Mouse (Mus musculus): ENCODE data around the gene Golga3. TPM values are rescaled to one million over a fixed set of nuclear protein-coding genes. Genes with fewer than 3 reads are reported as not detected.

Gene Golga3
- polyA plus RNA-seq (2015; fragmentation: Nextera tagmentation; extraction: Ambion mirVana) = 13.4 and 18.6 TPM in 2 replicates

DNA sequence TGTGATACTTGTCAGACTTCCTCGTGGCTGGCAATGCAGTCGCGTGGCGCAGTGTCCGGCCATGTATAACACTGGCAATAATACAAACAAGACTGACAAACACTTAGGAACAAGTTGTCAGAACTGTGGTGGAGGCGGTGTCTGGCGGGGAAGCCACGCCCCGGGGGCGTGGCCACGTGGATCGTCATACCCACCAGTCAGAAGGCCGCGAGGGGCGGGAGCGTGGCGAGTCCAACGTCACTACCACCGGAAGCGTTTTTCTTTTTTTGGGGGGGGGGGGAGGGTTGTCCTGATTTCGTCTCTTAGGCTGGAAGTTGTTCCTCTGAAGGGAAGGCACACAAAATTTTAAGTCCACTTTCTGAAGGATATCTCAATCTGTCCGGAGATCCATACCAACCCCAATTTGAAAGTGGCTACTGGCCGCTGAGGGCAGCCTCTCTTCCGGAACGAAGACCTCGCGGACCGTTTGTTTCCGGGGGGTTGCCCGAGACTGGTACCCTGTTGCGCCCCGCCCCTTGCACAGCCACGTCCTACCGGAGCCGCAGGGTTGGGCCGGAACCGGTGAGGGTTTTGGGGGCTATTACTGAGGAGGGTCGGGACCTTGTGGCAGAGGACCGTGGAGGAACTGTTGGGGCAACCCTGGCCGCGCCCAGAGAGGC is at the start of gene Golga3:
Golga3 (plus strand) TSS at position 340 of the 659 bp plus-strand sequence.
- H3K27me3 ChIP-seq = no peaks in the 10 kb centered on the region
- H3K4me2 ChIP-seq = peak within 1 kb of the TSS; percentile 81
- WGBS = under 1% methylated on average over 41 of the region's 41 CpGs
- H3K9me3 ChIP-seq (replicated peaks) = no peaks in the 10 kb centered on the region
- peak within 1 kb of the TSS; percentile 90 for H3K9ac ChIP-seq
- peaks cover 20% of the 10 kb centered on the region for H3K4me1 ChIP-seq (replicated peaks)
- ATAC-seq (replicated peaks; ENCODE audit: insufficient number of reproducible peaks, insufficient read depth, low FRiP score, low read depth) = peak; percentile 95
- peak within 1 kb of the TSS; percentile 82 for H3K27ac ChIP-seq
- H3K36me3 ChIP-seq = peaks cover 6% of the 10 kb centered on the region; the same call in 1 of the 2 replicates
- peak within 1 kb of the TSS; percentile 99 for H3K4me3 ChIP-seq

DNA sequence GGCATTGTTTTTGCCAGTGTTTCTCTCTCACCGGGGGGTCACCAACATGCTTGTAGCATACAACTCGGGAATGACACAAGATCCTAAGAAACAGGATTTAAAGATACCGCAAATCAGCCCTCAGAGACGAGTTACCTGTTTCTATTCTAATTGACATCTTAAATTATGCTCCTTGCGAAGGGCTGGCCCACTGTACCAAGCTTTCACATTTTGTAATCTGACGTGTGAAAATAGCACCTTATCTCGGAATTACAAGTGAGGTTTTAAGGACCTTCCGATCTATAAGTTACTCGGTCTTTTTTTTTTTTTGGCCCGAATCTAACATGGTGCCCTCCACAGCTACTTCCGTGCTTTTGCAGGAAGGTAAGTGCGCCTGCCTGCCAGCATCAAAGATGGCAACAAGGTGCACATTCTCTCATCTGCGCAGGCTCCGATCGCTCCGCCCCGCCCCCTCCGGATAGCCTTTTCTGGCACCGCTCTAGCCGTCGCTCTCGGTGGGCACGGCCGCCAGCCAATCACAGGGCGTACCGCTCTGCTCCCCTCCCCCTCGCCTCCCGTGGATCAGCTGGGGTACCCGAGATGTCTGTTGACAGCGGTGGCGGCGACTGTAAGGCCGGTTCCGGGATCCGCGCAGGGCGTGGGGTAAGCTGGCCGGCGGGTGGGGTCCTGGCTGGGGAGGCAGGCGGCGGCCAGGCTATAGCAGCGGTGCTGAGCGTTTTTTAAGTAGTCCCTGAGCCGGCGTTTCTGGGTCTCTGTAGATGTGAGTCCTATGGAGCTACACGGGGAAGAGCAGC is 41.0 kb upstream of the Golga3 start, which contains the start of gene Chfr:
Chfr (plus strand) TSS at position 550 of the 794 bp plus-strand sequence.
- ATAC-seq (replicated peaks; ENCODE audit: insufficient number of reproducible peaks, insufficient read depth, low FRiP score, low read depth) = peak; percentile 100
- Histone ChIP-seq H3K27ac (peak within 1 kb of the TSS; percentile 73), H3K36me3 (peaks cover 8% of the 10 kb centered on the region; the same call in 1 of the 2 replicates), H3K4me2 (peak within 1 kb of the TSS; percentile 82), H3K4me1 (replicated peaks) (peaks cover 6% of the 10 kb centered on the region; the same call in 1 of the 2 replicates), H3K27me3 (no peaks in the 10 kb centered on the region), H3K4me3 (peak within 1 kb of the TSS; percentile 94), H3K9me3 (replicated peaks) (0 out of 2 replicates have a peak, but pooled peaks cover 7% of the 10 kb centered on the region), H3K9ac (peak within 1 kb of the TSS; percentile 70)
- WGBS = 4% methylated on average over 46 of the region's 46 CpGs

DNA sequence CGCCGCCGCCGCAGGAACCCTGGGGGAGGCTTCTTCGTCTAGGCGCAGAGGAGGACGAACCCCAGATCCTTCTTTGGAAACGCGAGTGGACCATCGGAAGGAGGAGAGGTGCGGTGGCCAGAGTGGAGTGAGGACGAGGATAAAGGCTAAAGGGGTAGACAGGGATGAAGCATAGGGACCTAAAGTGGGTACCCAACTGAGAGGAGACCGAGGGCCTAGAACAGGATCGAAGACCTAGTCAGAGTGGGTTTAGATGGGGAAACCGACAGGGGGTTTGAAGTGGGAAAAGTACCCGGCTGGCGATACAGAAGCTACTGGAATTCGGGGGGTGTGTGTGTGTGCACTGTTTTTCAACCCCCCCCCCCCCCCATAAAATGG is 40.4 kb upstream of the Golga3 start:
- Histone ChIP-seq H3K9me3 (replicated peaks) (0 out of 2 replicates have a peak, but pooled peaks cover 7% of the 10 kb centered on the region), H3K4me1 (replicated peaks) (peaks cover 6% of the 10 kb centered on the region; the same call in 1 of the 2 replicates), H3K27me3 (no peaks in the 10 kb centered on the region), H3K27ac (peak overlapping the region; percentile 73), H3K4me3 (peak overlapping the region; percentile 94), H3K4me2 (peak overlapping the region; percentile 82), H3K36me3 (peaks cover 12% of the 10 kb centered on the region), H3K9ac (peak overlapping the region; percentile 70)
- WGBS = 5% methylated on average over 18 of the region's 18 CpGs
- ATAC-seq (replicated peaks; ENCODE audit: insufficient number of reproducible peaks, insufficient read depth, low FRiP score, low read depth) = 0 out of 2 replicates have a peak, but pooled peaks have one; percentile 4

DNA sequence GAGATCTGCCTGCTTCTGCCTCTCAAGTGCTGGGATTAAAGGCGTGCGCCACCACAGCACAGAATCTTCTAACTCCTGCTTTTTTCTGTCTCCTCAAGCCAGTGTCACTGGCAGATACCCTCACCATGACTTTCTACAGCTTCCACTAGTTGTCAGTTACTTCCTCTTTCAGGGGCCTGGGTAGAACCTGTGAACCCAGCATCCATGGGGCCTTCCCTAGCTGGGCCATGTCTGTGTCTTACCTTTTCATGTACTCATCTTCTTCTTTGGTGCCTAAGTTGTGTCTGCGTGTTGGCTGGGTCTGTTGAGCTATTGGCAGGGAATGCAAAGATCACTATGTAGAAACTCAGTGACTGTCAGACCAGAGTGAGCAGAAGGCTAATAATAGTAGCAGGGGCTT is 38.7 kb upstream of the Golga3 start:
- Histone ChIP-seq H3K4me1 (replicated peaks) (peaks cover 6% of the 10 kb centered on the region; the same call in 1 of the 2 replicates), H3K27ac (no peak overlapping the region), H3K9ac (no peak overlapping the region), H3K4me2 (no peak overlapping the region), H3K27me3 (no peaks in the 10 kb centered on the region), H3K9me3 (replicated peaks) (0 out of 2 replicates have a peak, but pooled peaks cover 7% of the 10 kb centered on the region), H3K4me3 (no peak overlapping the region), H3K36me3 (peaks cover 17% of the 10 kb centered on the region)
- ATAC-seq (replicated peaks; ENCODE audit: insufficient number of reproducible peaks, insufficient read depth, low FRiP score, low read depth) = no peak
- WGBS = 86% methylated on average over 3 of the region's 3 CpGs

DNA sequence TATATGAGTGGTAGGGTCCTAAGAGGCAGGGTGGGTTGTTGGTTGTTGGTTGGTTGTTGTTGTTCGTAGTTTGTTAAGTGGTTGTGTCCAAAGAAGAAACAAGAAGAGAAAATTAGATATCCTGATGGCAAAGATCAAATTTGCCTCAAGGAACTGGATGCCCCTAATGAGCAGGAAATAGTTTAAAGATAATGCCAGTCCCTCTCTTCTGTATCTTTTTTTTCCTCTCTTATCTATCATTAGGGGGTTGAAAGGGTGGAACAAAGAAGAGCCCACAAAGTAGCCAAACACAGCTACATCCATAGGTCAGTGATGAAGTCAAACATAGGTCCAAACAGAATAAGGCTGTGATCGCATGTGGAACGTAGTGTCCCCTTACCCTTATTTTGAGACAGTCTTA is 37.2 kb upstream of the Golga3 start:
- Histone ChIP-seq H3K9ac (no peak overlapping the region), H3K9me3 (replicated peaks) (no peaks in the 10 kb centered on the region), H3K27me3 (no peaks in the 10 kb centered on the region), H3K4me1 (replicated peaks) (peaks cover 6% of the 10 kb centered on the region; the same call in 1 of the 2 replicates), H3K36me3 (peaks cover 29% of the 10 kb centered on the region), H3K4me2 (no peak overlapping the region), H3K4me3 (no peak overlapping the region), H3K27ac (no peak overlapping the region)
- WGBS = 95% methylated on average over 3 of the region's 3 CpGs
- ATAC-seq (replicated peaks; ENCODE audit: insufficient number of reproducible peaks, insufficient read depth, low FRiP score, low read depth) = no peak

DNA sequence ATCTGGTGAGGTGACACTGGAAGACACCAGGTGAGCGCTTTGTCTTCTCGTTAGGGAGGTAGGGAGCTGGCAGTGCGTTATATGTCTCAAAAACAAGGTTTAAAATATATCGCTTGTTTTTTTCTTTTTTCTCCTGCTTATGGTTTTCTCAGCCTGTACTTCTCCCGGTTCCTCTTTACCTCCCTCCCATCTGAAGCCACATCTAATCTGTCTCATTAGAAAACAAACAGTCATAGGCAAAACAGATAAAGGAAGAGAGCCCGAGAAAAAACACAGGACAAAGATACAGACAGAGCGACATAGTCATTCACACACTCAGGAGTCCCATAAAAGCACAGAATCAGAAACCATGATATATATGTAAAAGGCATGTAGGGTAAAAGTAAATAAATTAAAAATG is 36.1 kb upstream of the Golga3 start:
- Histone ChIP-seq H3K4me3 (no peak overlapping the region), H3K27ac (no peak overlapping the region), H3K4me2 (no peak overlapping the region), H3K9ac (no peak overlapping the region), H3K9me3 (replicated peaks) (no peaks in the 10 kb centered on the region), H3K36me3 (peaks cover 39% of the 10 kb centered on the region), H3K4me1 (replicated peaks) (peaks cover 6% of the 10 kb centered on the region; the same call in 1 of the 2 replicates), H3K27me3 (no peaks in the 10 kb centered on the region)
- ATAC-seq (replicated peaks; ENCODE audit: insufficient number of reproducible peaks, insufficient read depth, low FRiP score, low read depth) = no peak
- 86% methylated on average over 7 of the region's 7 CpGs for WGBS

DNA sequence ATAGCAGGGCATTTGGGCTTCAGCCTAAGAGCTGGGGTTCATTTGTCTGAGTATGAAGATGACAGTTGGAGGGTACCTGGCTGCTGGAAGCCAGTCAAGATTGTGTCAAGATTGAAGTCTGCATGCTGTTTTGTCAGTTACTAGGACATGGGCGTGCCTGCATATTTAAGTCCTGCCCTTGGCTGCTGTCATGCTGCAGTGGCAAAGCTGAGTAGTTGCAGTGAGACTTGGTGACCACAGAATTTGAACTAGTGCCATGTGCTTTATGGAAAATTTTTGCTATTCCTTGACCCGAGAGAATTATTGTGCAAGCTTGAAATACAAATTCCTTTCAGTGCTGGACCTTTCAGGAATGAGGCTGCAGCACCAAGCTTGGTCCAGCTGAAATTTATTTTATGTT is 34.2 kb upstream of the Golga3 start:
- Histone ChIP-seq H3K9ac (no peak overlapping the region), H3K36me3 (peaks cover 54% of the 10 kb centered on the region), H3K4me2 (no peak overlapping the region), H3K27ac (no peak overlapping the region), H3K9me3 (replicated peaks) (no peaks in the 10 kb centered on the region), H3K4me3 (no peak overlapping the region), H3K27me3 (no peaks in the 10 kb centered on the region), H3K4me1 (replicated peaks) (peaks cover 3% of the 10 kb centered on the region; the same call in 1 of the 2 replicates)
- ATAC-seq (replicated peaks; ENCODE audit: insufficient number of reproducible peaks, insufficient read depth, low FRiP score, low read depth) = no peak
- 80% methylated on average over 2 of the region's 2 CpGs for WGBS

DNA sequence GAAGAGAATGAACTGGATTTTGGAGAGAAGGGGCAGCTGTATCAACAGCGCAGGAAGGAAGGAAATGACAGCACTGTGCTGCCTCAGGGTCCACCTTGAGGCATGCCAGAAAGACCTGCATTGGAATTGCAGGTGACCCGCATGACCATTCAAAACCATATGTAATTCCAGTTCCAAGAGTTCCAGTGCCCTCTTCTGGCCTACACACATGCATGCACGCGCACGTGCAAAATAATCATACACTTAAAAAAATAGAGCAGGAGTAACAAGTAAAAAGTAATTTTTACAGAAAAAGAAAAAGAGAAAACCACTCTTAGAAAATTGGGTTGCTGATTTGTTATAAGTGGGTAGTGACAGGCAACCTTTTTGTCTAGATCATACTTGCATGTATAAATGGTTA is 33.5 kb upstream of the Golga3 start:
- no peak overlapping the region for H3K27ac ChIP-seq
- no peaks in the 10 kb centered on the region for H3K27me3 ChIP-seq
- no peak overlapping the region for H3K4me3 ChIP-seq
- H3K4me1 ChIP-seq (replicated peaks) = no peaks in the 10 kb centered on the region; the same call in 1 of the 2 replicates
- ATAC-seq (replicated peaks; ENCODE audit: insufficient number of reproducible peaks, insufficient read depth, low FRiP score, low read depth) = no peak
- no peak overlapping the region for H3K9ac ChIP-seq
- WGBS = 93% methylated on average over 5 of the region's 5 CpGs
- no peaks in the 10 kb centered on the region for H3K9me3 ChIP-seq (replicated peaks)
- H3K4me2 ChIP-seq = no peak overlapping the region
- peaks cover 61% of the 10 kb centered on the region for H3K36me3 ChIP-seq

DNA sequence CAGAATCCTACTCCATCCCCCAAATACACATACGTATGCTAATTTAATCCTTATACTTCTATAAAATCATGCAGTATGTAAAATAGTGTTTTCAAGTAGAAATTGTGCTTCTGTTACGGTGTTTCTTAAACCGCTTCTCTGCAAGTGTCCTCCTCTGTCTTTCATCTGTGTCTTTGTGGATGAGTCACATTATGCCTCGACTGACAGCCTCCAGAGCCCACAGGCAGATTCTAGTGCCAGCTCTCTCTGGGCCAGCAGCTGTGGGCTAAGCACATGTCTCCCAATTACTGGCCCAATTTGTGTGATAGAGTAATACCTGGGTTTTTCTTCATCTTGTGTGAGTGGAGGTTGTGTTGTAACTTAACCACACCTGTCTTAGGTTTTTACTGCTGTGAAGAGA is 7.1 kb upstream of the Golga3 start:
- peaks cover 67% of the 10 kb centered on the region for H3K36me3 ChIP-seq

DNA sequence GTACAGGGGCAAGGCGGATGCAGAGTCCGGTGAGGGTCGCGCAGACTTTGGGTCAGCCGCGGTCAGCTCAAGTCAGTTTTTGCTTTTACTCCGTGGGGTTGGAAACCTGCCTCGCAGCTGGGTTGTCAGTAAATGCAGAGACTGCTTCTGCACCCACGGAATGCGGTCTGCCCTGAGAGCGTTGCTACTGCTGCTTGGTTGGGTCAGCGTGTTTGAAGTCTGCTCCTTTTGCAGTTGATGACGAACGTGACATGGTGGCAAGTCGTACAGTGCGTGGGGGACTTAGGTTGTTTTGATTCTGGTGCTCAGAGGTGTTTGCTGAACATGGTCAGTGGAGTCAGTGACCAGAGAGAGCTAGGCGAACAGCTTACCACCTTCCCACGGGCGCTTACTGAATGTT is 520 bp downstream of the Golga3 start:
- H3K4me2 ChIP-seq = peak overlapping the region; percentile 81
- no peaks in the 10 kb centered on the region for H3K27me3 ChIP-seq
- no peak; the same call in 1 of the 2 replicates for ATAC-seq (replicated peaks; ENCODE audit: insufficient number of reproducible peaks, insufficient read depth, low FRiP score, low read depth)
- H3K36me3 ChIP-seq = peaks cover 3% of the 10 kb centered on the region; the same call in 1 of the 2 replicates
- peak overlapping the region; percentile 90 for H3K9ac ChIP-seq
- 2% methylated on average over 19 of the region's 19 CpGs for WGBS
- peak overlapping the region; percentile 82 for H3K27ac ChIP-seq
- H3K4me1 ChIP-seq (replicated peaks) = peaks cover 20% of the 10 kb centered on the region
- peak overlapping the region; percentile 99 for H3K4me3 ChIP-seq
- no peaks in the 10 kb centered on the region for H3K9me3 ChIP-seq (replicated peaks)

More for the DNA sequence above, 7.1 kb upstream of the Golga3 start:
- Histone ChIP-seq H3K9me3 (replicated peaks) (no peaks in the 10 kb centered on the region), H3K4me2 (no peak overlapping the region), H3K4me3 (no peak overlapping the region), H3K27me3 (no peaks in the 10 kb centered on the region), H3K9ac (no peak overlapping the region), H3K4me1 (replicated peaks) (no peaks in the 10 kb centered on the region), H3K27ac (no peak overlapping the region)
- WGBS = 94% methylated on average over 4 of the region's 4 CpGs
- ATAC-seq (replicated peaks; ENCODE audit: insufficient number of reproducible peaks, insufficient read depth, low FRiP score, low read depth) = no peak

DNA sequence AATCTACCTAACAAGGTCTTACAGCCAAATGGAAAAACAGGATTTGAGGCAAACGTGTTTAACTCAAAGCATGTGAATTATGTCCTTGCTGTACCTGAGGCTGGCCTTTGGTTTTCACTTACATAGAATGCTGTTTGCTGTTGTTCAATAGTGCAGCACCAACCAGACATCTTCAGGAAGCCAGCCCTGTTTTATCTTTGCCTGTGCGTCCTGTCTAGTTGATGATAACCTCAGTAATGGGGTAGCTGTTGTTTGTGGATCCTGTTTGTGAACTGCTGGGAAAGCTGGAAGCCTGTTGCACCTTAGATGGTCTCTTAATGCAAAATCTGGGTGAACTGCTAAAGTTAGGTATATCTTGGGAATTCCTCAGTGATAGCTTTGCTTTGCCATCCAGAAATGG is 2.1 kb downstream of the Golga3 start:
- Histone ChIP-seq H3K27me3 (no peaks in the 10 kb centered on the region), H3K4me2 (no peak overlapping the region), H3K4me3 (no peak overlapping the region), H3K9ac (no peak overlapping the region), H3K9me3 (replicated peaks) (no peaks in the 10 kb centered on the region), H3K27ac (no peak overlapping the region), H3K36me3 (peaks cover 17% of the 10 kb centered on the region), H3K4me1 (replicated peaks) (peaks cover 20% of the 10 kb centered on the region)
- ATAC-seq (replicated peaks; ENCODE audit: insufficient number of reproducible peaks, insufficient read depth, low FRiP score, low read depth) = no peak
- 68% methylated on average over 2 of the region's 2 CpGs for WGBS

All from heart, embryonic 15.5 days (tissue).